Mouse (Mus musculus) liver, postnatal 0 days (tissue): Measurements from ENCODE around the gene Dtd2.

Source experiments
- CTCF ChIP-seq: sonication (generic); IDR thresholded peaks from 2 replicates; pipeline ENCODE4 v1.5.1; 2016; ENCODE audit warnings: antibody characterized with exemption, low read depth
- EP300 ChIP-seq: IDR thresholded peaks from 2 replicates; pipeline ENCODE4 v1.6.1; 2016; ENCODE audit warnings: antibody characterized with exemption, low read depth, mild to moderate bottlenecking

- TF ChIP-seq CTCF (no peak), EP300 (no peak)
These were observed 54.0 kb downstream of the Dtd2 start for GRCm38 (mm10) chr12:51952309-51952708.
